Mouse (Mus musculus) granulocyte monocyte progenitor cell, adult 5-6 weeks (primary cell): ENCODE measurements around the gene Vac14. TPM values are rescaled to one million over a fixed set of nuclear protein-coding genes. Genes with fewer than 3 reads are reported as not detected.
A peak's percentile ranks its signal among the peaks of the same experiment; 100 is the strongest.

ENCODE experiments used
- ATAC-seq: replicated peaks from 2 replicates; pipeline ENCODE4 v1.8.0; 2016; ENCODE audit warnings: mild to moderate bottlenecking, moderate TSS enrichment, inconsistent platforms; ENCODE audit not compliant: poor library complexity, severe bottlenecking
- total RNA-seq, 2 experiments: library from RNA; stranded (forward) in 1 of 2; stranded (reverse) in 1 of 2; fragments of 200-712, 200-1000 nt in 1 of 2; fragments of >200 nt in 1 of 2; fragmentation: Nextera tagmentation in 1 of 2; gene quantifications; 2 replicates each; pipeline ENCODE4 v1.2.3; 2014 to 2017

Vac14 gene
- total RNA-seq (2014; fragmentation: Nextera tagmentation) (50.5 and 58.3 TPM in 2 replicates), total RNA-seq (2017) (25.2 and 37.3 TPM in 2 replicates)

DNA sequence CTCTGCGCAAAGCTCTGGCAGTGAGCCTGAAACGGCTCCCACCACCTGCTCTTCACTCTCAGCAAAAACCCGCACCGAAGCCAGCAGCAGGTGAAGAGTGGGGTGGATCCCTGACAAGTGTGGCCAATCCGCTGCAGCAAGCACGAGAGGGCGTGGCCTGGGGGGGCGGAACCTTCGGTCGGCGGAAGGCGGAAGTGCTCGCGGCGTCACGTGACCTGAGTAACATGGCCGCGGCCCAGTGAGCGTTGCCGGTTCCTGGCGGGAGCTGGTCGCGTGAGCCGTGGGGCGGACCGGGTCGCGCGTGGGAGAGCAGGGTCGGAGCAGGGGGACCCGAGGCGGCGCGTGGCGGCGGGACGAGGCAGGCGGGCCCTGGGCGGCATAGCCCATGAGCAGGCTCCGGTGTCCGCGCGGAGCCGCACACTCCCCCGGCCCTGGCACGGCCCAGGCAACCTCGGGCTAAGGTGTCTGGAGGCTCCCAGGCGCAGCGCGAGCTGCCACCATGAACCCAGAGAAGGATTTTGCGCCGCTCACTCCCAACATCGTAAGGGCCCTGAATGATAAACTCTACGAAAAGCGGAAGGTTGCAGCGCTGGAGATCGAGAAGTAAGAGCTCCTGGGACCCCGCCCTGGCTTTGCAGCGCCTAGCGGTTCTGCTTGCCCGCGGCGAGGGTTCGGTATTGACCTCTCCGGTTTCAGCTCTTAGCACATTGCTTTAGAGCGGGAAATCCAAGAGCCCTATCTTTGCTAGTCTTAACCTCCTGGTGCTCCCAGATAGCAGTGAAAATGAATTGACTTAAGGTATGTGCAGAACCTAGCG is at the start of gene Vac14:
TSS of gene Vac14 (plus strand) at position 195 of the 817 bp plus-strand sequence.
- peak; percentile 86 for ATAC-seq

DNA sequence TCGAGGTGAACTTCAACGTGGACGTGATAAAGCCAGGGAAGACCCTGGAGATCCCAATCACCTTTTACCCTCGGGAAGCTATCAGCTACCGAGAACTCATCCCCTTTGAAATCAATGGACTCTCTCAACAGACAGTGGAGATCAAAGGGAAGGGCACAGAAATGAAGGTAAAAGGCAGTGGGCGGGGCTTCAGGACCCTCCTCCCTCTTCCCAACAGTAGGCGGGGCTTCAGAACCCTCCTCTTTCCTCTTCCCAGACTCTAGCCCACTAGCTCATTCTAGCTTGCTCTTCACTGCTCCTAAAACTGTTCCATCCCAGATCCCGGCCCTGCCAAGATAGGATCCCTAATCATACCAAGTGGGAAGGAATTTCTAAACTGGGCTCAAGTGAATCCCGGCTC is 25.7 kb upstream of the Vac14 start:
- ATAC-seq = no peak

DNA sequence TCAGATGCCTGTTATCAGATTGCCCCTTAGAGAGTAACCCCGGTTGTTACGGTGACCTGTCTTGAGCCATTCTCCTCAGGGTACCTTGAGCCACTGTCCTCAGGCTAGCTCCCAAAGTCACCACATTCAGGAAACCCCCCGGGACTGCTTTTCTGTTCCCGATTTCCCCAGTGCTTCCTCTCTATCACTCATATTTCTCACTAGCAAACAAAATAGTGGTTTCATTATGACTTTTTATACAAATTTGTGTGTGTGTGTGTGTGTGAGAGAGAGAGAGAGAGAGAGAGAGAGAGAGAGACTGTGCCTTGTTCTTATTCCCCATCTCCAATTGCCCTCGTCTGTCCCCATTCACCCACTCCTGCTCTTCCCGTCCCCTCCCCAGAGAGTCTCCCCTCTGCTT is 24.2 kb upstream of the Vac14 start:
- no peak for ATAC-seq

DNA sequence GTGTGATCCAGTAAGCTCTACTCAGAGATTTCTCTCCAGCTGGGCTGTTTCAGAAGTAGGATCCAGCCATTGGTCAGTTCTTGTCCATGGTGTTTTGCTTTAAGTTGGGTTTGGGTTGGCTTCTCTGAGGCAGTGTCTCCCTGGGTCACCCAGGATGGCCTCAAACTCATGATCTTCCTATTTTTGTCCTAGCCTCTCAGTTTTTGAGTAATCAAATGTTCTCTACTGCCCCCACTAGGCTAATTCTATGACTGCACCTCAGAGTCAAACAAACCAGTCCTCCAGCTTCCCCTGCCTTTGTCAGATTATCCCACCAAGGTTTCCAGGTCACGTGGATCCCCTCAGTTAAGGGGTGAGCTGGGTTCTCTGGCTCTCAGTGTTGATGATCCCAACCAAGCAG is 13.8 kb upstream of the Vac14 start:
- ATAC-seq = peak; percentile 81

DNA sequence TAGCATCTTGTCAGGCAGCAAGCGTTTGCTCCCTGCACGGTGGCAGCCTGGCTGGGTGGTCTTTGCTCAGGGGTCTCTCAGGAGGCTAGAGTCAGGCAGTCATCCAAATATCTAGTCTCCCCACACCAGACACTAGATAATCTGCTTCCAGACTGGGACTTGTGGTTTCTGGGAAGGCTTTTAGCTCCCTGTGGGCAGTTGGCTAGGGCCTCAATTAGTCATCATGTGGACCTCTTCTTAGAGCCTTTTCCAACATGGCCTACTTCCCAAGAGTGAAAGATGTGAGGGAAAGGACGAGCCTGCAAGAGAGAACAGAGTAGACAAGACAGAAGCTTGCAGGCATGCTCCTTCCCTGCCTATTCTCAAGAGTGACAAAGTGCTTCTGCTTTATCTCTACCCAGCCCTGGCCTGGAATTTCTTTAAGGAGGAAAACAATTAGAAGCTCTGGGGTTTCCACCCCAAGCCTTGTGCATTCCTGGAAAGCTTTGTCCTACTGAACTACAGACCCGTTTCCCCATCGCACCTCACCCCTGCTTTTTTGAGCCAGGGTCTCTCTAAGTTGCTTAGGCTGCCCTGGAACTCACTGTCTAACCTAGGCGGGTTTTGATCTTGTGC is 12.9 kb upstream of the Vac14 start:
- no peak for ATAC-seq

DNA sequence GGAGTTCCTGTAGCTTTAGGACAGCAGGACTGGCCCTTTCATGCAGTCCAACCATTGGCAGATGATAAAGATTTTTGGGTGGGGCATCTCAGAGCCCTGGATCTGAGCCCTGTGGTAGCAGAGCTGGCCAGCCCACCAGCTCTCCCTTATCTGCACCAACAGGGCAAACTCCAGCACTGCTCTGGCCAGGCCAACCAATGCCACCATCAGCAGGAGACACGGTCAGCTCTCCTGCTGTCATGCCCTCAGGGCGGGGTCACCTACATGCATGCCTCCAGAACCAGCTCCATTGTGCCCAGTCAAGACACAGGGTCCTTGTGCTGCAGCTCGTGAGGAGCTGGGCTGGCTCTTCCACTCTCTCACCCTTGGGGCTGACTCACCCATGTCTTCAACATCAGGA is 2.7 kb upstream of the Vac14 start:
- no peak for ATAC-seq

DNA sequence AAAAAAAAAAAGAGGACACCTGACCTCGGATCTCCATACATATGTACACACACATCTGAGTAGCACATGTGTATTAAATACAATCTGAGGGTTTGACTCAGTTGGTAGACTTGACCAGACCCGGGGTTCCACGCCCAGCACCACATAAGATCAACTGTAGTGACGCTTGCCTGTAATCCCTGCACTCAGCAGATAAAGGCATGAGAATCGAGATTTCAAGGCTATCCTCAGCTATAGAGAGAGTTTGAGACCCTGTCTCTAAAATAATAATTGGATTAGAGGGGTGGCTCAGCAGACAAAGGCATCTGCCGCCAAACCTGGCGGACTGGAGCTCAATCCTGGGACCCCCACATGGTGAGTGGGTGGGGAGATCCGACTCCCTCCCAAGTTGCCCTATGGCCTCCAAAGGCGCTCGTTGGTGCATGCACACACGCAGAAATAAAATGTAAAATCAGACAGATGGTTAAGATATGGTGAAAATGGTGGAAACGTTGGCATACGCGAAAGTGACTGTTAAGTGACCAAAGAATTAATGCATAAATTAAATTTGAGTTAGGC is 505 bp upstream of the Vac14 start:
- ATAC-seq = no peak

DNA sequence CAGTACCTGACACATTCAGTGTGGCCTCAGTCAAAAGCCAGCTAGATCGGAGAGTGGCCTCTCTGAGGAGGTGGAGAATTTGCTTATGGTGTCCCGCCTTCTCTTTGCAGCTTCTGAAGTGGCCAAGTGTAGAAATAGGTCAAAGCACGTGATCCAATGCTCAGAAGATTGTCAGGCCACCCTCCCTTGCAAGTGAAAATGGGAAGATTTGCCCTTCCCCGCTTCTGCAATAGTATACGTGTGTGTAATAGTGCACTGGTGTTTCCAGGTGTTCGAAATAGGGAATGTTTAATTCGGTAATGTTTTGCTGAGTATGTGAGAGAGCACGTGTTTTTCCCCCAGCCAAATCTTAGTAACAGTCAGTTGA is 806 bp downstream of the Vac14 start:
- ATAC-seq = peak; percentile 23

DNA sequence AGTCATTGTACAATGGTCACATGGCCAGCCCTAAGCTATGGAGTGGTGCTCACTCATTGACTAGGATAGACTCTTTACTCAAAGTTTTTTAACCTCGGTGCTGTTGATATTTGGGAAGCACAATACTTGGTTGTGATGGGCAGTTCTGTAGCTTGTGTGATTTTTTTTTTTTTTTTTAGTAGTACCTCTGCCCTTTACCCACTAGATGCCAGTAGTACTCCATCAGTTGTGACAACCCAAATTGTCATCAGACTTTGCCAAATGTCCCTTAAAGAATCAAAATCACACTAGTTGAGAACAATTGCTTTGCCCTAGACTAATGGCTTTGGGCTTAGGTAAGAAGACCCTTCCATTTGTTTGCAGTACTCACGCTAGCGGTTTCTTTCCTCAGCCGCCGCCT is 1.5 kb downstream of the Vac14 start:
- ATAC-seq = peak; percentile 4; the same call in 1 of the 2 replicates

DNA sequence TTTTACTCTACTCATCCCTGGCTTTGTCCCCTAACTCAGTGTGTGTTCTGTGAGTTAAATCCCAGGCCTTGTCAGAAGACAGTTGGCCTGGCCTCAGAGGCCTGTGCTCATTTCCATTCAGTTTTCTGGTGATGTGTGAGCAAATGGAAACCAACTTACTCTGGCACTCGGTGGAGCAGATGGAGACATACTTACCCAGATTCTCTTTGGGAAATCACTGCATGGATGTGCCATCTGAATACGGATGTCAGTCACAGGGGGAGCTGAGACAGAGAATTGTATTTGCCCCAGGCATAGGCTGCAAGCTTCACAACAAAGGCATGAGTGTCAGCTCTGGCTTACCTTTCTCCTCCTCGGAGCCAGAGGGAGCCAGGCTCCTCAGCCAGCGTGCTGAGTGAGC is 8.0 kb downstream of the Vac14 start:
- ATAC-seq = no peak

DNA sequence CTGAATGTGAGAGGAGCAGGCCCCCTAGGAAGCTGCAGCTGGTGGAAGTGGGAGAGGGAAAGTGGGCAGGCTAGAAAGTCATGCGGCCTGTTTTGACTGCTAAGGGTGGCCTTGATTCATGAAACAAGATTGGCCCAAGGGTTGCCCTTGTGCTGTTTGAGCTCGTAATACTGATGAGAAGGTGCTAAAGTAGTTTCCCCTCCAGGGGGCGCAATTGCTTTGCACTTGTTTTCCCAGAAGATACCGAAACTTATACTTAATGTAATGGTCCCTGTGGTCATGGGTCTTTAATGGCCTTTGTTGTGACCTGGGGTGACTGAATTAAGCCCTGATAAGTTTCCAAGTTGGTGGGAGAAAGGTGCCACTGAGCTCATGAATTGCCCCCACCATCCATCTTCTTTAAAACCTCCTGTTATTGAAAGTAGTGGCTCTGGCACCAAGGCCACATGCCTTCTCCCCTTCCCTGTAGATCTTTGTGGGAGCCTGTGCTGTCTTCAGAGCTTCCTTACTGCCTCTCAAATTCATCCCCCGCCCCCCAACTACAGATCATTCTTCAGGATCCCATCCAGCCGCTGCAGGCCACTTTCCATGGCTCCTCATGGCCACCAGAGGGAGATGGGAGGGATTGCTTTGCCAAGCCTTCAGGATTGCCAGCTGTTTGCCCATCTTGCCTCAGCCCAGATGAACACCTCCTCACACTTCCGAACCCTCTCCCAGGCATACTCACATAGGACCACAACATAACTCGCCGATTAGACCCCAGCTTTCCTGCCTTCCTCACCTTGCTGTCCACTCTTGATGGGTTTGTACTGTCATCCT is 11.1 kb downstream of the Vac14 start:
- peak; percentile 62 for ATAC-seq

DNA sequence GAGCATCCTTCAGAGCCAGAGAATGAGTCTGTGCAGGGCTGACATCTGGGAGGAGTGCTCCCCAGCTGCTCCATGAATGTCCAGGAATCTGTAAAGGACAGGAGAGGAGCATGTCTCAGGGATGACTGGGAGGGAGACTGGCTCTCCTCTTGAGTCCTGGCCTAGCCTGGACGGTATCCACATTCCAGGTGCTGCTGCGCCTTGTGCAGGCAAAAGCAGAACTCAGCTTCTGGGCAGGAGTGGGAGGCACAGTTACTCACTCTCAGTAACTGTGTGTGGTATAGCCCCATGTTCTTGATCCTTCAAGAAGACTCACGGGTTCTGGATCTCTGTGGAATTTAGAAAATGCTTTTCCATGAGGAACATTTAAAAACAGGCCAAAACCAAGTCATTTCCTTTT is 11.7 kb downstream of the Vac14 start:
- ATAC-seq = no peak

DNA sequence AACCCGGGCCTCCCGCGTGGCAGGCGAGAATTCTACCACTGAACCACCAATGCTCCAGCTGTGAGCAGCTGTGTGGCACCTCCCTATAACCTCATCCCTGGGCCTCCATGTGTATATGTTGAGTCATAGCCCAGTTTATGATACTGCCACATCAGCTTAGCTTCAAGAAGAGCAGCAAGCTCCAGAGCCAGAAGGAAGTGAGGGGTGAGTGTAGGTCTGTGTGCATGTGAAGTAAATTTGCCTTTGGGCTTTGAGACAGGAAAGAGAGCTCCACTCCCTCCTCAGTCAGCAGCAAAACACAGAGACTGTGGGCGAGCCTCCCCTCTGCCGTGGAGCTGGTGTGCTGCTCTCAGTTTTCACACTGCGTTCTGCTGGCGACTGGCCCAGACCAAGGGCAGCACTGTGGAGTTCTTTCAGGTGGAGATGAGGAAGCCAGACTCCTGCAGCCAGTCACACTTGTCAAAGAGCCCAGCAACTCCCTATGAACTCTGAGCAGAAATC is 12.2 kb downstream of the Vac14 start:
- 0 out of 2 replicates have a peak, but pooled peaks have one; percentile 11 for ATAC-seq

DNA sequence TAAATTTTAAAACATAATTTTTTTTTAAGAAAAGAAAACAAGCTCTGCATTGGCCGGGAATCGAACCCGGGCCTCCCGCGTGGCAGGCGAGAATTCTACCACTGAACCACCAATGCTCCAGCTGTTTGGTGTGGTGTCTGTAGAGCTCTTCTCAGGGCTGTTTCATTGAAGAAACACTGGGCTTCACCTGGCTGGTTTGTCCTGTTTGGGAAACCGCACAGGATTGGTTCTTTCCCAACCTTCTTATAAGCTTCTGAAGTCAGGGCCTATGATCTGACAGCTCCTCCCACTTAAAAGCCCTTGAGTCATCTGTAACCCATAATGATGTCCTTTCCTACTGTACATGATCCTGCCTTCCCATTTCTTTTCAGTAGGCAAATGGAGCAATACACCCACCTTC is 12.8 kb downstream of the Vac14 start:
- ATAC-seq = no peak

DNA sequence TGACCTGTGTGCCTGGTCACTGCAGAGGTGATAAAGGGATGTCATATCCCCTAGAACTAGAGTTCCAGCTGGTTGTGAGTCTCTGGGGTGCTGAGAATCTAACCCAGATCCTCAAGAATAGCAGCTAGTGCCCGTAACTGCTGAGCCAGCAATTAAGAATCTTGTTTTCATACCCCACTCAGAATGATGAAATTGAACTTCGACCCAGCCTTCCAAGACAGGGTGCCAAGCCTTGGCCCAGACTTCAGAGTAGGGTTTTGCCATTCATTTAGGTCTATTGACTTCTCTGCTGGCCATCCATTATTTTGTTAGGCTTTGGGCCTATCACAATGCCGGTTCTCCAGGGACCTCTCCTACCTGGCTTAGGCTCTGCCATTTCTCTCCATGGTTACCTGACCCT is 15.4 kb downstream of the Vac14 start:
- ATAC-seq = no peak

DNA sequence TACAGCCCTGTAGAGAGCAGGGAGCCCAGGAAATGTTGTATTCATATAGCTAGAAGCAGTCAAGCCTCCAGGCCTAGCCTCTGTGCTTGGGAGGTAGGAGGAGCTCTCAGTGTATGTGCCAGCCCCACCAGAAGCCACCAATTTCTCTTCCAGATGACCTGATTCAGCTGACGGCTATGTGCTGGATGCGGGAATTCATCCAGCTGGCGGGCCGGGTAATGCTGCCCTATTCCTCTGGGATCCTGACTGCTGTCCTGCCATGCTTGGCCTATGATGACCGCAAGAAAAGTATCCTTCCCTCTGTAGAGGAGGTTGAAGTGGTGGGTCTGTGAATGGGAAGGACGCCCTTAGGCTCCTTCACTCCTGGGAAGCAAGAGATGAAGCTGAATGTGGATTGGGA is 17.8 kb downstream of the Vac14 start:
- no peak for ATAC-seq

DNA sequence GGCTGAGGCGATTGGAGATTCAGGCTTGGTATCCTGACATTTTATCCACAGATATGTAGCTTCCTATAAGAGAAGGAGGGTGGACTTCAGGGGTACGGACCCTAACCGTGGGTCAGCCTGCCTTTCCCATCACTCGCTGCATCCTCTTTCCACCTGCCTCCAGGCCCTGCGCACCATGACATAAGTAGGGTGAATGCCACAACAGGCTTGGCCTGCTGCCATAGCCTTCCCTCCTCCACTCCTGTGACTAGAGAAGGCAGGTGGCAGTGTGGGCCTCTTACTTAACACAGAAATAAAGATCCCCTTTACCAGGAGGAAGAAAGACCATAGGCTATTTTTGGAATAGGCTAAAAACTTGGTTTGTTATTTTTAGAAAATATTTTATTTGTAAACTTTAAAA is 23.9 kb downstream of the Vac14 start:
- no peak for ATAC-seq

DNA sequence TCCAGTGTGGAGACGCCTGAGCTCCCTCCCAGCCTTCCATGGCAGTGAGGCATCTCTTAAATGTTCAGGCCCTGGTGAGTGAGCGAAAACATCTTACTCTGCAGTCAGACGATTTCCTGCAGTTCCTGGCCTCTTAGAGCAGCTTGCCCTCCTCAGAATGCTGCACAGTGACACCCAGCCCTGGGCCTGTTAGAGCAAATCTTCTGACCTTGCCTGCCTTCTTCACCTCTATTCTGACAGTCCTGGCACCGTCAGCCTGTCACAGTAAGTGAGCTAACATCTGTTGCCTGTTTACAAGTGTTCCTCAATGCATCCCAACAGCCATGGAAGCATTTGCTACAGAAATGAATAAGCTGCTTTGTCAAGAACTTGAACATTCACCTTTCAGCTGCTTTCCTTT is 24.8 kb downstream of the Vac14 start:
- ATAC-seq = no peak

DNA sequence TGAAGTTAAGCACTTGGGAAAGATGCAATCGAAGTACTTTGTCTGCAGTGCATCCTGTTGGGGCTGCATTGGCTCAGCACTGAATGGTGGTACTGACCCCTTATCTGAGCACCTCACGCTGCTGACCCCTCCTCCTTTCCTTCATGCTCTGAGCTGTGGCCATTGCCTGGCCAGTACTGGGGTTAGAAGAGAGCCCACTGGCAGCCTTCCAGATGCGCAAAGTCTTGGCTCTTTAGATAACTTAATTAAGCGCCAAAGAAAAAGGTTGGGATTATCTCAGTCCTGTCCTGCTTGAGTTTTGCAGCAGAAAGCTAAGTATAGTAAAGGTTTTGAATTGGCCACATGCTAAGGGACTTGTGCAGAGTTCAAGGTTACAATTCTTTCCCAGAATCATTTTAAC is 26.0 kb downstream of the Vac14 start:
- ATAC-seq = no peak

DNA sequence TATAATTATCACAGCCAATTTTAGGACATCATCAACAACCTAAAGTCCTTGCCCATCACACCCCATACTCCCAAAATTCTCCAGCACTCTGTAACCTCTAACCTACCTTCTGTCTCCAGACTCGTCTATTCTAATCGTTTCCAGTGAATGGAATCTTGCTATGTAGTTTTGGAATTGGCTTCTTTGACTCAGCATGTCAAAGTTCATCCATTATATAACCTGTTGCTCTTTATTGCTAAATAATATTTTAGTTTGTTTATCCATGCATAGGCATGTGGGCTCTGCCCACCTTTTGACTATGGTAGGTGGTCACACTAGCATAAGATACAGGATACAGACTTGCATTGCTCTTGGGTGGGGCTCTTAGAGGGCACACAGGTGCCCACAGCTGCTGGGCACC is 26.5 kb downstream of the Vac14 start:
- no peak for ATAC-seq

DNA sequence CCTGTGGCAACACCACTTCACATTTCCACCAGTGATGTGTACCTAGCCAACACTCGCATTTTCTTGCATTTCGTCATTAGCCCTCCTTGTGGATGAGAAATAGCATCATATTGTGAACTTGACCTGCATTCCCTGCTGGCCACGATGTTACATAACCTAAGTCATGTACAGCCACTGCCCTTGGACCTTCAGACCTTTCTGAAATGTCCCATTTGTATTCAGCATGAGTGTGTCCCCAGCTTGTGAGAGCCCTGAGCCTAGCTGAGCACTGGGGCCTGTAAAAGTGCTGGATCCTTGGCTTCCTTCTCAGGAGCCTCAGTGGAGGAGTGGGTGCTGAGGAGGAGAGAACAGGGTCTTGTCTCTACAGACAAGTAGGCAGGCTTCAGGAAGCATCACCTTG is 27.0 kb downstream of the Vac14 start:
- no peak for ATAC-seq
